Mouse (Mus musculus) intestine, postnatal 0 days (tissue): Measurements from ENCODE around the gene 6430550D23Rik. TPM values are rescaled to one million over a fixed set of nuclear protein-coding genes. Genes with fewer than 3 reads are reported as not detected.

ENCODE experiments used
- polyA plus RNA-seq: library from polyadenylated mRNA; unstranded; fragments of >200 nt; fragmentation: Nextera tagmentation; extraction: Ambion mirVana; gene quantifications from 2 replicates; pipeline ENCODE4 v1.2.1, GENCODE M21; 2015

The 6430550D23Rik gene
- polyA plus RNA-seq, 1 experiment from 2014 or later, result 0.59 TPM

Other genes starting within 250 kb of the 6430550D23Rik start
- gene Mmp24, start 232.6 kb downstream of the 6430550D23Rik start, polyA plus RNA-seq, result 0.17 and 0.22 TPM in 2 replicates
- gene BC029722, start 188.6 kb downstream of the 6430550D23Rik start, polyA plus RNA-seq, result 40.0 and 42.3 TPM in 2 replicates
- gene Eif6, start 181.1 kb downstream of the 6430550D23Rik start, polyA plus RNA-seq, result 318 and 321 TPM in 2 replicates
- gene Fam83c, start 173.1 kb downstream of the 6430550D23Rik start, polyA plus RNA-seq, result 0.31 and 0.37 TPM in 2 replicates
- gene Uqcc1, start 77.7 kb downstream of the 6430550D23Rik start, polyA plus RNA-seq, result 39.5 and 40.4 TPM in 2 replicates
- not detected in 2 replicates for gene Gm15557, start 67.2 kb downstream of the 6430550D23Rik start, polyA plus RNA-seq
- 0.26 and 1.0 TPM in 2 replicates for gene Gdf5, start 62.6 kb downstream of the 6430550D23Rik start, polyA plus RNA-seq
- 4.0 and 5.9 TPM in 2 replicates for gene Cep250, start 51.5 kb downstream of the 6430550D23Rik start, polyA plus RNA-seq
- 227 and 235 TPM in 2 replicates for gene Ergic3, start 68 bp upstream of the 6430550D23Rik start, polyA plus RNA-seq
- gene Fer1l4, start 45.0 kb upstream of the 6430550D23Rik start, polyA plus RNA-seq, result 0.10 and 0.18 TPM in 2 replicates
- 0.21 and 0.69 TPM in 2 replicates for gene Spag4, start 57.2 kb upstream of the 6430550D23Rik start, polyA plus RNA-seq
- 17.3 and 19.0 TPM in 2 replicates for gene Cpne1, start 104.0 kb upstream of the 6430550D23Rik start, polyA plus RNA-seq
- 8.6 and 9.3 TPM in 2 replicates for gene Rbm12, start 104.0 kb upstream of the 6430550D23Rik start, polyA plus RNA-seq
- 1.5 TPM in 2 replicates for gene Gm28036, start 119.1 kb upstream of the 6430550D23Rik start, polyA plus RNA-seq
- gene Romo1, start 136.1 kb upstream of the 6430550D23Rik start, polyA plus RNA-seq, result 424 and 433 TPM in 2 replicates
- 41.1 and 44.8 TPM in 2 replicates for gene Nfs1, start 136.2 kb upstream of the 6430550D23Rik start, polyA plus RNA-seq
- gene Rbm39, start 172.3 kb upstream of the 6430550D23Rik start, polyA plus RNA-seq, result 326 and 348 TPM in 2 replicates
- 20.9 and 24.2 TPM in 2 replicates for gene Phf20, start 188.5 kb upstream of the 6430550D23Rik start, polyA plus RNA-seq